Mouse (Mus musculus): Measurements from ENCODE around the gene Atl2. TPM values are rescaled to one million over a fixed set of nuclear protein-coding genes. Genes with fewer than 3 reads are reported as not detected.

Gene Atl2
- polyA plus RNA-seq, 1 experiment from 2014 or later = 19.3 TPM

DNA sequence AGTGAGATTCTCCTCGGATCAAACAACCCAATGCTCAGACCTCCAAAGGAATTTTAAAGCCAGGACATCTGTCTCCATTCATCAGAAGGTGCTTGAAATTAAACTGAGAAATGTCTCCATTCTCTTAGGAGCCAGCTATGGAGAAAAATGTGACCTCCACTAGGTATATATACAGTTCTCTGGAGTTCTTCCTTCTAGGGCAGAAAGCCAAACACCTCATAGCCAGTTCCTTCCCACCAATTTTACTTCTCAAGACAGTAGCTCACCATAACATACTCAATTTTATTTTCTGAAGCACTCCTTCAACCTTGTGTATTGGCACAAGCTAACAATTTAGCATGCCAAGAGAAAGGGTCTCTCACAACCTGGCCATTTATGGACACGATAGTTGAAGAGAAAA is 91.2 kb downstream of the Atl2 start:
- 56% methylated on average over 2 of the region's 2 CpGs for WGBS
- H3K4me2 ChIP-seq (replicated peaks; ENCODE audit: low read depth, low read length) = no peak overlapping the region
- DNase-seq (ENCODE audit: low spot score) (no peak), ATAC-seq (no peak)
- no peaks in the 10 kb centered on the region for H3K36me3 ChIP-seq (ENCODE audit: insufficient read depth, low read length)
- no peaks in the 10 kb centered on the region for H3K4me1 ChIP-seq (ENCODE audit: insufficient read depth, low read depth, low read length)
- H3K4me3 ChIP-seq (ENCODE audit: low read depth, low read length) = no peak overlapping the region
- no peak overlapping the region for H3K9ac ChIP-seq (replicated peaks; ENCODE audit: low read depth)
- no peak overlapping the region for H3K27ac ChIP-seq (ENCODE audit: low read length)
- H3K9me3 ChIP-seq (ENCODE audit: low read length) = no peaks in the 10 kb centered on the region
- TF ChIP-seq CTCF (IDR thresholded peaks at IDR 0.05) (no peak), EP300 (IDR thresholded peaks at IDR 0.05) (no peak)
- H3K27me3 ChIP-seq (replicated peaks; ENCODE audit: insufficient read depth, low read length) = no peaks in the 10 kb centered on the region

DNA sequence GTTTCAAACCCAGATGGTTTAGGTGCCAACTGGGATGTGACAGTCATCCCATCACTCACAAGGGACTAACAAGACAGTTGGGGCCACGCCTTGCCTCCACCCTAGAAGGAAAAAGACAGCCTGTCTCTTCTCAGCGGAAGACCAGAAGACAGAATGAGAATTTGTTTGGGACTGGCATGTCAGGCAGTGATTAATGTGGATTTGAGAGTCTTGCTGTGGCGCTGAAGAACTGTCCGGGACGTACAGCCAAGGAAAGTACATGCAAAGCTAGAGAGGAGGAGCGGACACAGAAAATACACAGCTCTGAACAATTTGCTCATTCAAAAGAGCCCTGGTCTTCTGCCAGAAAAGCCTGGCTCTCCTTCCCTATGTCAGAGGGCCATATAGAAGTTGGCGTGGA is 93.9 kb downstream of the Atl2 start:
- H3K4me3 ChIP-seq (ENCODE audit: low read depth, low read length) = no peak overlapping the region
- H3K36me3 ChIP-seq (ENCODE audit: insufficient read depth, low read length) = no peaks in the 10 kb centered on the region
- H3K9ac ChIP-seq (replicated peaks; ENCODE audit: low read depth) = no peak overlapping the region
- H3K27ac ChIP-seq (ENCODE audit: low read length) = no peak overlapping the region
- TF ChIP-seq EP300 (IDR thresholded peaks at IDR 0.05) = peak; percentile 20; the same call in 1 of the 2 replicates
- no peak for TF ChIP-seq CTCF (IDR thresholded peaks at IDR 0.05)
- H3K4me2 ChIP-seq (replicated peaks; ENCODE audit: low read depth, low read length) = no peak overlapping the region
- no peaks in the 10 kb centered on the region for H3K27me3 ChIP-seq (replicated peaks; ENCODE audit: insufficient read depth, low read length)
- whole genome bisulfite sequencing = 28% methylated on average over 7 of the region's 7 CpGs
- H3K9me3 ChIP-seq (ENCODE audit: low read length) = no peaks in the 10 kb centered on the region
- H3K4me1 ChIP-seq (ENCODE audit: insufficient read depth, low read depth, low read length) = no peaks in the 10 kb centered on the region
- ATAC-seq (no peak), DNase-seq (ENCODE audit: low spot score) (peak; percentile 52)

DNA sequence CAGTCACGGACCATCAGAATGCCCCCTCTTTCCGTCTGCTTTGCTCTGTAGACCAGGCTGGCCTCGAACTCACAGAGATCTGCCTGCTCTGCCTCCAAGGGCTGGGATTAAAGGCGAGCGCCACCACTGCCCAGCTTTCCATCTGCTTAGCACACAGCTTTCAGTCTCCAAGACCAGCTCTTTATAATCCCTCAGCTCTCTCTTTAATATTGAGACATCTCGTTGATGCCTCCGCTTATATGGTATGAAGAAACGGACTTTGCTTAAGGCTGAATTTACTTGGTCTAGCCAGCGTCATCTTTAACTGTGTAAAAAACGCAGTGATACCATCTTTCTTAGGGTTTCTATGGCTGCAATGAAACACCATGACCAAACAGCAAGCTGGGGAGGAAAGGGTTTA is 97.1 kb downstream of the Atl2 start:
- no peak for TF ChIP-seq EP300 (IDR thresholded peaks at IDR 0.05)
- TF ChIP-seq CTCF (IDR thresholded peaks at IDR 0.05) = no peak
- Histone ChIP-seq H3K27me3 (replicated peaks; ENCODE audit: insufficient read depth, low read length) (no peaks in the 10 kb centered on the region), H3K27ac (ENCODE audit: low read length) (no peak overlapping the region), H3K9ac (replicated peaks; ENCODE audit: low read depth) (no peak overlapping the region), H3K9me3 (ENCODE audit: low read length) (no peaks in the 10 kb centered on the region), H3K4me2 (replicated peaks; ENCODE audit: low read depth, low read length) (no peak overlapping the region), H3K36me3 (ENCODE audit: insufficient read depth, low read length) (no peaks in the 10 kb centered on the region), H3K4me3 (ENCODE audit: low read depth, low read length) (no peak overlapping the region), H3K4me1 (ENCODE audit: insufficient read depth, low read depth, low read length) (no peaks in the 10 kb centered on the region)
- DNase-seq (ENCODE audit: low spot score) = no peak
- no peak for ATAC-seq
- WGBS = 93% methylated on average over 10 of the region's 10 CpGs

Other genes starting within 250 kb of the Atl2 start
- gene Cyp1b1, start 181.1 kb downstream of the Atl2 start, polyA plus RNA-seq (2015; fragmentation: Nextera tagmentation; extraction: Ambion mirVana) = 1.7 and 1.9 TPM in 2 replicates
- 30.2 and 31.2 TPM in 2 replicates for gene Hnrnpll, start 166.2 kb upstream of the Atl2 start, polyA plus RNA-seq (2015; fragmentation: Nextera tagmentation; extraction: Ambion mirVana)
- gene Galm, start 231.3 kb upstream of the Atl2 start, polyA plus RNA-seq (2015; fragmentation: Nextera tagmentation; extraction: Ambion mirVana) = 7.5 and 8.6 TPM in 2 replicates